24 mouse cellular contexts compared by ENCODE assay signal in the genomic region with DNA sequence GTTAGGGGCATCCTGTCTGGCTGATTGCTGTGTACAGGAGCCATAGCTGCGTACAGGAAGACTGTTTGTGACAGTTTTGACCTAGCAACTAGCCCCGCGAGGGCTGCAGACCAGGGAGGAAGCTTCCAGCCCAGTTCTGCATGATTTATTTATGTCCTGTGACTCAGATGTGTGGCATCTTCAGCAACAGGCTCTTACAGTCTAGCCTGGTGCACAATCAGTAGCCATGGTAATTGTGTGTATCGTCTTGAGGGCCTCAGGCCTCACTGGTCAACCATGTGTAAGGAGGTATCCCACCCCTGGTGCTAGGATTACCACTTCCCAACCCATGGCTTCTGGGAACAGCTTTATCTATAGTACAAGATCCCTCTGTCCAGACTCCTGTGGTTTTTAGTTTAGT. TPM values are rescaled to one million over a fixed set of nuclear protein-coding genes. Genes with fewer than 3 reads are reported as not detected.
DNase-seq lines count a peak whose midpoint lies in the region; ATAC-seq and TF ChIP-seq lines count a peak whose summit lies in the region.
"Had no signal": no experiment of that assay in that cellular context is flagged by ENCODE, and none has a peak within 500 bp of the region (broad histone marks: within the 10 kb centered on the region; RNA-seq: fewer than 3 reads in every experiment).

No protein-coding gene starts in this region.

- no peak overlapping the region for H3K4me2 ChIP-seq in heart, embryonic 13.5 days
- H3K4me2 ChIP-seq: embryonic facial prominence, embryonic 12.5 days; forebrain, embryonic 15.5 days; hindbrain, embryonic 14.5 days; intestine, embryonic 15.5 days had no signal

- 57% methylated on average over 4 of the region's 4 CpGs for WGBS in heart, embryonic 13.5 days

- H3K27me3 ChIP-seq in heart, embryonic 13.5 days (replicated peaks): no peaks in the 10 kb centered on the region
- H3K27me3 ChIP-seq in Patski: no peaks in the 10 kb centered on the region
- H3K27me3 ChIP-seq: embryonic facial prominence, embryonic 12.5 days; forebrain, embryonic 15.5 days; intestine, embryonic 15.5 days had no signal

- peaks cover 12% of the 10 kb centered on the region for H3K4me1 ChIP-seq in heart, embryonic 13.5 days
- H3K4me1 ChIP-seq: embryonic facial prominence, embryonic 12.5 days; forebrain, embryonic 15.5 days; intestine, embryonic 15.5 days had no signal

- CTCF ChIA-PET in Patski (lab: Charles Lee): interaction anchor here (0.8 kb wide), 1 partner anchor 12 kb away, joined by 3 read pairs; no protein-coding TSS in a partner anchor

- in situ Hi-C loops in Patski (cut with MboI; ENCODE audit: low pct_unique_long_range_greater_than_20kb): no loop called here

- peaks cover 56% of the 10 kb centered on the region for H3K36me3 ChIP-seq in heart, embryonic 13.5 days

- ATAC-seq in heart, embryonic 13.5 days (ENCODE audit: extremely low read depth, insufficient number of reproducible peaks, low FRiP score, low TSS enrichment): no peak
- ATAC-seq in Patski: peak; percentile 93
- ATAC-seq: CD4-positive, CD25-positive, alpha-beta regulatory T cell, adult 4 months; forebrain, embryonic 15.5 days; intestine, embryonic 15.5 days had no signal

- POLR2A ChIA-PET in Patski (lab: Charles Lee): no interaction called here

- no peak for DNase-seq in heart, adult 8-10 months (ENCODE audit: low spot score)
- peak; percentile 45 for DNase-seq in Muller cell, postnatal 12 days (ENCODE audit: inconsistent ontology term)
- DNase-seq in Patski (ENCODE audit: low read depth, low spot score): peak; percentile 65
- DNase-seq in retina, postnatal 1 day: peak; percentile 30
- no peak for DNase-seq in left cerebral cortex, adult 2 months (ENCODE audit: extremely low spot score in 1 of 2, low spot score in 2 of 2)
- no peak for DNase-seq in gastrocnemius, adult 8-10 months (ENCODE audit: low spot score in 2 of 2)
- DNase-seq: adrenal gland, postnatal 10 days; B cell, adult 2 months; cerebellum, adult 11-12 months; cerebellum, adult 9-10 months; cerebellum, postnatal 25 days; gastrocnemius, postnatal 10 days; heart, adult 2 months; kidney, adult 18-20 months had no signal

- intact Hi-C loops in left cerebral cortex, adult 2 months (cut with DNase I): no loop called here

- TF ChIP-seq CTCF in Patski (IDR thresholded peaks at IDR 0.05): no peak
- no peak for TF ChIP-seq CTCF in left cerebral cortex, adult 2 months (IDR thresholded peaks at IDR 0.05)

- peak overlapping the region; percentile 28; the same call in 1 of the 2 replicates for H3K27ac ChIP-seq in heart, embryonic 13.5 days (replicated peaks)
- no peak overlapping the region for H3K27ac ChIP-seq in left cerebral cortex, adult 2 months
- H3K27ac ChIP-seq: embryonic facial prominence, embryonic 12.5 days; forebrain, embryonic 15.5 days; heart, adult 2 months; hindbrain, embryonic 10.5 days; hindbrain, embryonic 14.5 days; intestine, embryonic 15.5 days had no signal

- H3K9ac ChIP-seq in heart, embryonic 13.5 days: 0 out of 2 replicates have a peak overlapping the region, but pooled peaks have one; percentile 30
- H3K9ac ChIP-seq: embryonic facial prominence, embryonic 12.5 days; forebrain, embryonic 15.5 days; hindbrain, embryonic 14.5 days; intestine, embryonic 15.5 days had no signal

- H3K9me3 ChIP-seq in heart, embryonic 13.5 days: no peaks in the 10 kb centered on the region
- H3K9me3 ChIP-seq: embryonic facial prominence, embryonic 12.5 days; forebrain, embryonic 15.5 days; G1E; hindbrain, embryonic 10.5 days; intestine, embryonic 15.5 days had no signal

- H3K4me3 ChIP-seq in heart, embryonic 13.5 days: no peak overlapping the region
- H3K4me3 ChIP-seq in left cerebral cortex, adult 2 months: no peak overlapping the region
- H3K4me3 ChIP-seq: embryonic facial prominence, embryonic 12.5 days; forebrain, embryonic 15.5 days; heart, adult 2 months; hindbrain, embryonic 10.5 days; intestine, embryonic 15.5 days had no signal

RNA-seq across cellular contexts. Expression of gene Insl6, which starts 32.6 kb away (rescaled TPM):
- 2.9 and 5.0 TPM in 2 replicates for polyA plus RNA-seq in heart, embryonic 13.5 days (2015; fragmentation: Nextera tagmentation; extraction: Ambion mirVana)
- under 1 TPM in 1 of 4 experiments, not detected in 3; 0.63 TPM for total RNA-seq in heart, adult 8-10 months (2022)
- polyA plus RNA-seq in Patski (2021): 2.7 TPM
- under 1 TPM in 1 of 2 experiments, not detected in 1; 0.54 TPM for total RNA-seq in left cerebral cortex, adult 2 months (2021)
- not detected for total RNA-seq in gastrocnemius, adult 8-10 months (2022)

RNA-seq across cellular contexts. Expression of gene Jak2, which starts 40.9 kb away (rescaled TPM):
- 5.3 and 5.5 TPM in 2 replicates for polyA plus RNA-seq in heart, embryonic 13.5 days (2015; fragmentation: Nextera tagmentation; extraction: Ambion mirVana)
- total RNA-seq in heart, adult 8-10 months (2022): 10 to 100 TPM; 16.0 to 18.0 (median 16.9) TPM
- polyA plus RNA-seq in Patski (2021): 32.4 TPM
- 10 to 100 TPM; 34.7 to 39.5 TPM for total RNA-seq in left cerebral cortex, adult 2 months (2021)
- total RNA-seq in gastrocnemius, adult 8-10 months (2022): 10 to 100 TPM; 20.4 to 28.3 (median 24.3) TPM

RNA-seq across cellular contexts. Expression of gene Rln1, which starts 41.9 kb away (rescaled TPM):
- 0.33 TPM in 1 of 2 replicates, not detected in the other for polyA plus RNA-seq in heart, embryonic 13.5 days (2015; fragmentation: Nextera tagmentation; extraction: Ambion mirVana)
- total RNA-seq in heart, adult 8-10 months (2022): not detected
- not detected for polyA plus RNA-seq in Patski (2021)
- 1 to 10 TPM; 1.4 to 1.7 TPM for total RNA-seq in left cerebral cortex, adult 2 months (2021)
- total RNA-seq in gastrocnemius, adult 8-10 months (2022): not detected
- total RNA-seq: adrenal gland, postnatal 10 days; adrenal gland, postnatal 4 days; gastrocnemius, postnatal 10 days; heart, adult 2 months; heart, postnatal 25 days had no signal
- polyA plus RNA-seq: CD4-positive, CD25-positive, alpha-beta regulatory T cell, adult 4 months; G1E; heart, adult 2 months had no signal

Comparison
In these comparisons a context has a peak if more than half of its experiments do, and no peak if none do; other contexts are left out.
1. DNase-seq: peak in Muller cell, postnatal 12 days (single experiment), Patski (single experiment) and retina, postnatal 1 day (single experiment); none in heart, adult 8-10 months (single experiment), left cerebral cortex, adult 2 months (0 of 2) and gastrocnemius, adult 8-10 months (0 of 2).